In the genomic region with DNA sequence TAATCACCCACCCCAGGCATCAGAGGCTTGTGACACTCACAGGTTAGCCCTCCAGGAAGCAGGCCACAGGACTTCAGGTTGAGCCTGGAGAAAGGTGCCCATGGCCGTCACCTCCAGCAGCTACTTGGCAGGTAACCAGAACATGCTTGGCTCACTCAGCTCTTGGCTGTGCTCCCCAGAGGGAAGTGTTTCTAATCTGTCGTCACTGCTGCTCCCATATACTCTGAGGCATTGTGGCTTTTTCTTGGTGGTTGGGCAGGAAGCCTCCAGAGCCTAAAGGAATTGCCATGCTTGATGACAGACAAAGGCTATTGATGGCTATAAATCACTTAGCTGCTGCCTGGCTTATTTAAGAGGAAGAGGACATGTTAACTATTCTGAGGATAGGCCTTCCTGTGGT, we compare ENCODE assay signal across 11 mouse cellular contexts.
DNase-seq lines count a peak whose midpoint lies in the region; ATAC-seq and TF ChIP-seq lines count a peak whose summit lies in the region.
"Had no signal": no experiment of that assay in that cellular context is flagged by ENCODE, and none has a peak within 500 bp of the region (broad histone marks: within the 10 kb centered on the region; RNA-seq: fewer than 3 reads in every experiment).

No protein-coding gene starts in this region.

- H3K4me3 ChIP-seq in kidney, embryonic 16.5 days (ENCODE audit: low read length), result no peak overlapping the region
- no peak overlapping the region for H3K4me3 ChIP-seq in heart, embryonic 15.5 days
- no peak overlapping the region for H3K4me3 ChIP-seq in midbrain, embryonic 10.5 days
- H3K4me3 ChIP-seq in left cerebral cortex, adult 2 months, result no peak overlapping the region
- H3K4me3 ChIP-seq: embryonic facial prominence, embryonic 13.5 days had no signal

- no peak overlapping the region for H3K9ac ChIP-seq in kidney, embryonic 16.5 days (replicated peaks; ENCODE audit: low read length)
- no peak overlapping the region for H3K9ac ChIP-seq in heart, embryonic 15.5 days
- H3K9ac ChIP-seq: embryonic facial prominence, embryonic 13.5 days; liver, embryonic 14.5 days had no signal

- no peak for TF ChIP-seq CTCF in left cerebral cortex, adult 2 months (IDR thresholded peaks at IDR 0.05)

- ATAC-seq in kidney, embryonic 16.5 days (ENCODE audit: low FRiP score, low TSS enrichment), result no peak
- peak; percentile 50; the same call in 1 of the 2 replicates for ATAC-seq in heart, embryonic 15.5 days (replicated peaks; ENCODE audit: insufficient number of reproducible peaks, insufficient read depth, low FRiP score, low read depth)

- DNase-seq in kidney, adult 11 months, result peak; percentile 69
- DNase-seq in adrenal gland, postnatal 25 days, result peak; percentile 20
- peak; percentile 81 for DNase-seq in lung, postnatal 25 days (ENCODE audit: low spot score)
- no peak for DNase-seq in midbrain, embryonic 10.5 days (ENCODE audit: low spot score)
- no peak for DNase-seq in left cerebral cortex, postnatal 10 days (ENCODE audit: extremely low spot score in 1 of 2, low spot score in 2 of 2)
- DNase-seq in left cerebral cortex, adult 2 months (ENCODE audit: extremely low spot score in 1 of 2, low spot score in 2 of 2), result no peak
- DNase-seq: thymus, adult 2 months had no signal

- no peaks in the 10 kb centered on the region for H3K36me3 ChIP-seq in kidney, embryonic 16.5 days (ENCODE audit: insufficient read depth, low read length)
- no peaks in the 10 kb centered on the region for H3K36me3 ChIP-seq in heart, embryonic 15.5 days
- no peaks in the 10 kb centered on the region for H3K36me3 ChIP-seq in midbrain, embryonic 10.5 days
- H3K36me3 ChIP-seq: embryonic facial prominence, embryonic 13.5 days had no signal

- intact Hi-C loops in left cerebral cortex, postnatal 10 days (cut with DNase I), result no loop called here
- intact Hi-C loops in left cerebral cortex, adult 2 months (cut with DNase I), result no loop called here

- no peaks in the 10 kb centered on the region for H3K9me3 ChIP-seq in kidney, embryonic 16.5 days (ENCODE audit: low read length)
- H3K9me3 ChIP-seq in heart, embryonic 15.5 days (replicated peaks), result no peaks in the 10 kb centered on the region
- no peaks in the 10 kb centered on the region for H3K9me3 ChIP-seq in midbrain, embryonic 10.5 days (replicated peaks)
- H3K9me3 ChIP-seq: embryonic facial prominence, embryonic 13.5 days had no signal

- no peaks in the 10 kb centered on the region for H3K27me3 ChIP-seq in kidney, embryonic 16.5 days (ENCODE audit: insufficient read depth, low read length)
- no peaks in the 10 kb centered on the region for H3K27me3 ChIP-seq in heart, embryonic 15.5 days
- H3K27me3 ChIP-seq in midbrain, embryonic 10.5 days (ENCODE audit: low read depth, poor library complexity, severe bottlenecking), result no peaks in the 10 kb centered on the region
- H3K27me3 ChIP-seq: embryonic facial prominence, embryonic 13.5 days had no signal

- H3K4me2 ChIP-seq in kidney, embryonic 16.5 days (replicated peaks; ENCODE audit: low read depth, low read length), result no peak overlapping the region
- H3K4me2 ChIP-seq in heart, embryonic 15.5 days, result no peak overlapping the region
- H3K4me2 ChIP-seq: embryonic facial prominence, embryonic 13.5 days had no signal

- H3K4me1 ChIP-seq in kidney, embryonic 16.5 days (ENCODE audit: insufficient read depth, low read length), result peaks cover 5% of the 10 kb centered on the region
- H3K4me1 ChIP-seq in heart, embryonic 15.5 days (replicated peaks), result peaks cover 13% of the 10 kb centered on the region
- H3K4me1 ChIP-seq in midbrain, embryonic 10.5 days, result peaks cover 5% of the 10 kb centered on the region; the same call in 1 of the 2 replicates

- WGBS in kidney, embryonic 16.5 days, result 42% methylated on average over 2 of the region's 2 CpGs
- 8% methylated on average over 2 of the region's 2 CpGs for WGBS in heart, embryonic 15.5 days
- 86% methylated on average over 2 of the region's 2 CpGs for WGBS in midbrain, embryonic 10.5 days

- H3K27ac ChIP-seq in kidney, embryonic 16.5 days (ENCODE audit: low read length), result no peak overlapping the region
- H3K27ac ChIP-seq in heart, embryonic 15.5 days, result peak overlapping the region; percentile 47
- no peak overlapping the region for H3K27ac ChIP-seq in midbrain, embryonic 10.5 days (replicated peaks)
- H3K27ac ChIP-seq in left cerebral cortex, adult 2 months, result no peak overlapping the region
- H3K27ac ChIP-seq: embryonic facial prominence, embryonic 13.5 days; liver, embryonic 14.5 days had no signal

Comparison
In these comparisons a context has a peak if more than half of its experiments do, and no peak if none do; other contexts are left out.
1. DNase-seq: peak in kidney, adult 11 months (single experiment), adrenal gland, postnatal 25 days (single experiment) and lung, postnatal 25 days (single experiment); none in midbrain, embryonic 10.5 days (single experiment), left cerebral cortex, postnatal 10 days (0 of 2) and left cerebral cortex, adult 2 months (0 of 2).